Mouse (Mus musculus): Measurements from ENCODE around the gene Zfp106. TPM values are rescaled to one million over a fixed set of nuclear protein-coding genes. Genes with fewer than 3 reads are reported as not detected.

The Zfp106 gene
- polyA plus RNA-seq, 1 experiment from 2014 or later: 22.7 TPM

GRCm38 (mm10) chr2:120499971-120500471, 63.6 kb downstream of the Zfp106 start:
- Histone ChIP-seq H3K4me1 (replicated peaks; ENCODE audit: control insufficient read depth, insufficient read depth) (peaks cover 3% of the 10 kb centered on the region; the same call in 1 of the 2 replicates), H3K4me3 (ENCODE audit: low read depth, low read length) (no peak overlapping the region), H3K9ac (ENCODE audit: low read length) (no peak overlapping the region), H3K9me3 (ENCODE audit: control insufficient read depth, low read length) (no peaks in the 10 kb centered on the region), H3K4me2 (replicated peaks; ENCODE audit: low read depth) (no peak overlapping the region), H3K27ac (replicated peaks) (peak overlapping the region; percentile 41; the same call in 1 of the 2 replicates), H3K36me3 (ENCODE audit: control insufficient read depth, insufficient read depth, low read length) (no peaks in the 10 kb centered on the region; the same call in 1 of the 2 replicates), H3K27me3 (ENCODE audit: control insufficient read depth, insufficient read depth, low read length) (no peaks in the 10 kb centered on the region)
- TF ChIP-seq CTCF (IDR thresholded peaks at IDR 0.05; ENCODE audit: low read depth): peak; percentile 20
- no peak for TF ChIP-seq EP300 (optimal IDR thresholded peaks at IDR 0.05)
- DNase-seq (ENCODE audit: low spot score) (no peak), ATAC-seq (ENCODE audit: low FRiP score, low TSS enrichment) (peak; percentile 20; the same call in 1 of the 2 replicates)
- 32% methylated on average over 6 of the region's 6 CpGs for WGBS

GRCm38 (mm10) chr2:120496511-120496910, 67.1 kb downstream of the Zfp106 start:
- H3K4me2 ChIP-seq (replicated peaks; ENCODE audit: low read depth): no peak overlapping the region
- no peak for TF ChIP-seq EP300 (optimal IDR thresholded peaks at IDR 0.05)
- TF ChIP-seq CTCF (IDR thresholded peaks at IDR 0.05; ENCODE audit: low read depth): no peak
- WGBS: 43% methylated on average over 3 of the region's 3 CpGs
- H3K9me3 ChIP-seq (ENCODE audit: control insufficient read depth, low read length): no peaks in the 10 kb centered on the region
- H3K27me3 ChIP-seq (ENCODE audit: control insufficient read depth, insufficient read depth, low read length): no peaks in the 10 kb centered on the region; the same call in 1 of the 2 replicates
- no peak overlapping the region for H3K27ac ChIP-seq (replicated peaks)
- DNase-seq (ENCODE audit: low spot score) (no peak), ATAC-seq (ENCODE audit: low FRiP score, low TSS enrichment) (no peak)
- H3K36me3 ChIP-seq (ENCODE audit: control insufficient read depth, insufficient read depth, low read length): no peaks in the 10 kb centered on the region
- no peak overlapping the region for H3K4me3 ChIP-seq (ENCODE audit: low read depth, low read length)
- no peak overlapping the region for H3K9ac ChIP-seq (ENCODE audit: low read length)
- H3K4me1 ChIP-seq (replicated peaks; ENCODE audit: control insufficient read depth, insufficient read depth): peaks cover 3% of the 10 kb centered on the region; the same call in 1 of the 2 replicates

GRCm38 (mm10) chr2:120493254-120493653, 70.4 kb downstream of the Zfp106 start:
- Histone ChIP-seq H3K9me3 (ENCODE audit: control insufficient read depth, low read length) (no peaks in the 10 kb centered on the region), H3K27me3 (ENCODE audit: control insufficient read depth, insufficient read depth, low read length) (no peaks in the 10 kb centered on the region; the same call in 1 of the 2 replicates), H3K9ac (ENCODE audit: low read length) (no peak overlapping the region), H3K4me1 (replicated peaks; ENCODE audit: control insufficient read depth, insufficient read depth) (no peaks in the 10 kb centered on the region), H3K27ac (replicated peaks) (no peak overlapping the region), H3K4me2 (replicated peaks; ENCODE audit: low read depth) (no peak overlapping the region), H3K4me3 (ENCODE audit: low read depth, low read length) (no peak overlapping the region), H3K36me3 (ENCODE audit: control insufficient read depth, insufficient read depth, low read length) (no peaks in the 10 kb centered on the region)
- no peak for ATAC-seq (ENCODE audit: low FRiP score, low TSS enrichment)
- no peak for DNase-seq (ENCODE audit: low spot score)
- TF ChIP-seq EP300 (optimal IDR thresholded peaks at IDR 0.05) (no peak), CTCF (IDR thresholded peaks at IDR 0.05; ENCODE audit: low read depth) (no peak)
- 46% methylated on average over 4 of the region's 4 CpGs for WGBS

GRCm38 (mm10) chr2:120484241-120484640, 79.4 kb downstream of the Zfp106 start:
- no peak for TF ChIP-seq EP300 (optimal IDR thresholded peaks at IDR 0.05)
- no peak for TF ChIP-seq CTCF (IDR thresholded peaks at IDR 0.05; ENCODE audit: low read depth)
- ATAC-seq (ENCODE audit: low FRiP score, low TSS enrichment): no peak

GRCm38 (mm10) chr2:120482506-120483389, 80.9 kb downstream of the Zfp106 start:
- Histone ChIP-seq H3K27me3 (ENCODE audit: control insufficient read depth, insufficient read depth, low read length) (no peaks in the 10 kb centered on the region), H3K27ac (replicated peaks) (no peak overlapping the region), H3K4me1 (replicated peaks; ENCODE audit: control insufficient read depth, insufficient read depth) (no peaks in the 10 kb centered on the region), H3K4me3 (ENCODE audit: low read depth, low read length) (no peak overlapping the region), H3K9me3 (ENCODE audit: control insufficient read depth, low read length) (no peaks in the 10 kb centered on the region), H3K36me3 (ENCODE audit: control insufficient read depth, insufficient read depth, low read length) (no peaks in the 10 kb centered on the region), H3K4me2 (replicated peaks; ENCODE audit: low read depth) (no peak overlapping the region), H3K9ac (ENCODE audit: low read length) (no peak overlapping the region)
- ATAC-seq (ENCODE audit: low FRiP score, low TSS enrichment) (peak; percentile 83), DNase-seq (ENCODE audit: low spot score) (peak; percentile 45)
- TF ChIP-seq CTCF (IDR thresholded peaks at IDR 0.05; ENCODE audit: low read depth): no peak
- no peak for TF ChIP-seq EP300 (optimal IDR thresholded peaks at IDR 0.05)
- 52% methylated on average over 8 of the region's 8 CpGs for WGBS

More at GRCm38 (mm10) chr2:120484241-120484640, 79.4 kb downstream of the Zfp106 start:
- Histone ChIP-seq H3K36me3 (ENCODE audit: control insufficient read depth, insufficient read depth, low read length) (no peaks in the 10 kb centered on the region), H3K9me3 (ENCODE audit: control insufficient read depth, low read length) (no peaks in the 10 kb centered on the region), H3K27ac (replicated peaks) (no peak overlapping the region), H3K4me1 (replicated peaks; ENCODE audit: control insufficient read depth, insufficient read depth) (no peaks in the 10 kb centered on the region), H3K4me3 (ENCODE audit: low read depth, low read length) (no peak overlapping the region), H3K4me2 (replicated peaks; ENCODE audit: low read depth) (no peak overlapping the region), H3K27me3 (ENCODE audit: control insufficient read depth, insufficient read depth, low read length) (no peaks in the 10 kb centered on the region), H3K9ac (ENCODE audit: low read length) (no peak overlapping the region)
- DNase-seq (ENCODE audit: low spot score): no peak
- WGBS: 81% methylated on average over 3 of the region's 3 CpGs

- H3K4me3 ChIP-seq (ENCODE audit: low read depth, low read length): no peak overlapping the region
- H3K4me1 ChIP-seq (replicated peaks; ENCODE audit: control insufficient read depth, insufficient read depth): no peaks in the 10 kb centered on the region
- ATAC-seq (ENCODE audit: low FRiP score, low TSS enrichment) (no peak), DNase-seq (ENCODE audit: low spot score) (no peak)
- H3K27ac ChIP-seq (replicated peaks): no peak overlapping the region
- no peaks in the 10 kb centered on the region for H3K27me3 ChIP-seq (ENCODE audit: control insufficient read depth, insufficient read depth, low read length)
- no peak overlapping the region for H3K9ac ChIP-seq (ENCODE audit: low read length)
- H3K36me3 ChIP-seq (ENCODE audit: control insufficient read depth, insufficient read depth, low read length): no peaks in the 10 kb centered on the region
- WGBS: 69% methylated on average over 8 of the region's 8 CpGs
- H3K4me2 ChIP-seq (replicated peaks; ENCODE audit: low read depth): no peak overlapping the region
- no peaks in the 10 kb centered on the region for H3K9me3 ChIP-seq (ENCODE audit: control insufficient read depth, low read length)
- TF ChIP-seq CTCF (IDR thresholded peaks at IDR 0.05; ENCODE audit: low read depth) (no peak), EP300 (optimal IDR thresholded peaks at IDR 0.05) (no peak)
These were observed 81.7 kb downstream of the Zfp106 start for GRCm38 (mm10) chr2:120481921-120482320.

All from stomach, postnatal 0 days (tissue).